Mouse (Mus musculus): ENCODE data around the gene AW011738.

AW011738 gene

GRCm38 (mm10) chr4:156236651-156237447, 33.7 kb downstream of the AW011738 start:
- in situ Hi-C loops (cut with MboI): no loop called here

GRCm38 (mm10) chr4:156249567-156249966, 46.5 kb downstream of the AW011738 start:
- in situ Hi-C loops (cut with MboI): no loop called here

- in situ Hi-C loops (cut with MboI): no loop called here
These were observed 48.0 kb downstream of the AW011738 start for GRCm38 (mm10) chr4:156251081-156251480.

GRCm38 (mm10) chr4:156252140-156252539, 49.0 kb downstream of the AW011738 start:
- in situ Hi-C loops (cut with MboI): no loop called here

- in situ Hi-C loops (cut with MboI): no loop called here
These were observed 49.5 kb downstream of the AW011738 start for GRCm38 (mm10) chr4:156252619-156253018.

GRCm38 (mm10) chr4:156253043-156253442, 49.9 kb downstream of the AW011738 start:
- in situ Hi-C loops (cut with MboI): no loop called here

GRCm38 (mm10) chr4:156254361-156255077, 51.4 kb downstream of the AW011738 start:
- in situ Hi-C loops (cut with MboI): no loop called here
